Mouse (Mus musculus): ENCODE data around the gene Sdsl.
A peak's percentile ranks its signal among the peaks of the same experiment; 100 is the strongest.
"Not testable (repeated sequence)": the region's sequence is repeated elsewhere in the genome, so short reads cannot be mapped to it uniquely, and the experiment has no call there.

The Sdsl gene

GRCm38 (mm10) chr5:120472770-120473169, at the start of gene Sdsl:
Sdsl (minus strand) TSS chr5:120472810.
- DNase-seq (ENCODE audit: extremely low spot score, low read depth, low spot score): no peak

- no peak for DNase-seq (ENCODE audit: extremely low spot score, low read depth, low spot score)
Observed at GRCm38 (mm10) chr5:120517552-120517951, 44.9 kb upstream of the Sdsl start.

DNA sequence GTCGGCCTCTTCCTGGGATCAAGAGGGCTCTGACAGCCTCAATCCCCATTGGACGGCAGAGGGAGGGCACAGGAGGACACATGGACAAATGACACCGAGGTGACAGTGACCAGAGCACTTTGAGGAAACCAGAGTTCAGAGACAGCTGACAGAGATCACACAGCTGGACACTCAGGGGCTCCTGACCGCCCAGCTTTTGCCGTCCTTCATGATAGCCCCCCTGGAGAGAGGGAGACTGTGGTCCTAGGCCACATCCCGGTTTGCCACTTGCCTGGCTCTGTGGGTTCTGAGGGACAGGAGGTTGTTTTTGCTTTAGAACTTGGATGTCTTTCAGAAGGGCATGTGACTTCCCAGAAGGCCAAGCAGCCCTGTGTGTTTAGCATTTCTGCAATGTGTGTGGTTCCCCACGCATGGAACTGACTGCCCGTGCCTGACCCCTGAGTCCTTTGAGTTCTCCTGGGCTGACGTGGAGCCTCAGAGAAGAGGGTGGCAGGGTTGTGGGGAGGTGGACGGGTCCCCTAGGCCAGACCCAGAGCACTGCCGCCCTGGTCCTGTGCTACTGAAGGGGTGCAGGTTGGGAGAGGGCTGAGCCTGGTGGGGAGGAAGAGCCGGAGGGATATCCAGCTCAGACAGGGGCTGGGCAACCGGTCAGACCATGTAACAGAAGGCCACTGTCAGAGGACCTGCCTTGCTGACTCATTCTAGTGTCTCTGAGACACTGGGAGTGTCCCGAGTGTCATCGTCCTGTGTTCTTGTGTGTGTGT, 43.8 kb upstream of the Sdsl start:
- no peak for DNase-seq (ENCODE audit: extremely low spot score, low read depth, low spot score)

DNA sequence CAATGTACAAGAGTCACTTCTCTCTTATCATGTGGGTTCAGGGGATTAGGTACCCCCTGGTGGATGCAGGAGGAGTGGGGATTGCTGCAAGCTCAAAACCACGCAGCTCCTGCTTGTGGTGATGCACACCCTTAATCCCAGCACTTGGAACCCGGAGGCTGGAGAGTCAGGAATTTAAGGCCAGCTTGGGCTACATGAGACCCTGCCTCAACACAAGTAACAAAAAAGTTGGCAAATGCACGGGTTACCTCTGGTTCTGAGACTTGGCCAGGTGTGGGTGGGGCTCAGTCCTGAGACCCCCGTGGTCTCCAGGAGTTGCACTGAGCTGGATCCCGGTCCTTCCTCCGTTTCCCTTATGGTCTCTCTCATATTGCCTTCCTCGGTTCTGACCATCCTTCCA, 42.8 kb upstream of the Sdsl start:
- DNase-seq (ENCODE audit: extremely low spot score, low read depth, low spot score): no peak

DNA sequence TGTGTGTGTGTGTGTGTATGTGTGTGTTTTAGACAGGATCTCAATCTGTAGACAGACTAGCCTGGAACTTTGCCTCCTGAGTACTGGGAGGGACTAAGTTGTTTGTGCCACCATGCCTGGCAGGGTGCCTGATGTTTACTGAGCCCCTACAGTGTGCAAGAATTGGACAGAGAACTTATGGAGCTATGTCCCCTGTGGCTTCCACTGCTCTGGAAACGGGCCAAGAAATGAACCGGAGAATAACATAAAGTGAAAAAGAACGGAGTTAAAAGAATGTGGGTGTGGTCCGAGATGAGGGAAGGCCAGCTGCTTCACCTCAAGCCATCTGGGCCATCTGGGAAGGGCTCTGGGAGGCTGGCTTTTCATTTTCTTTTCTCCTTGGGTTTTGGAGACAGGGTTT, 42.1 kb upstream of the Sdsl start:
- no peak for DNase-seq (ENCODE audit: extremely low spot score, low read depth, low spot score)

GRCm38 (mm10) chr5:120514031-120514677, 41.5 kb upstream of the Sdsl start:
- no peak for DNase-seq (ENCODE audit: extremely low spot score, low read depth, low spot score)

DNA sequence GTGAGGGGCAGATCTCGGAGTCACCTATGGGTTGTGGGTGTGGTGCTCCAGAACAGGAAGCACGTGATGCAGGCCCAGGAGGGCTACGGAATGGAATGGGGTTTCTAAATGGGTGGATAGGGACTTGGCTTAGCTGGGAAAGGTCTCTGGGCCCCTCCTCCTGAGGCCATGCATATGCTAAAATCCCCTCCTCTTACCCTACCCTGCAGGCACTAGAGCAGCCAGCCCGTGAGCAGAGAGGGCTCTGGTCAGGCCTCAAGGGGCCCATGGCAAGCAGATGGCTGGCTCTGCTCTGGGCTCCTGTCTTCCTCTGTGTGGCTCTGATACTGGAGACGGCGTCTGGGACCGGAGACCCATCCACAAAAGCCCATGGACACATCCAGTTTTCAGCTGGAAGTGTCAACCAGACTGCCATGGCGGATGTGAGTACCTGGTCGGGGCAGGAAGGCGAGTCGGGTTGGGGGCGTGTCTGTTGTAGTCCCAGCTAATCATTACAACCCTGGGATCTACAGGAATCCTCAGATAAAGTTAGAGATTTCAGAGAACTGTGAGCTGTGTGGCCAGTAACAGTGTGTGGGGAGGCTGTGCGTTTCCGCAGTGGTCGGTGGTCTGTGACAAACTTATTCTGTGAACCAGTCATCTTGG, 40.4 kb upstream of the Sdsl start:
- DNase-seq (ENCODE audit: extremely low spot score, low read depth, low spot score): no peak

DNA sequence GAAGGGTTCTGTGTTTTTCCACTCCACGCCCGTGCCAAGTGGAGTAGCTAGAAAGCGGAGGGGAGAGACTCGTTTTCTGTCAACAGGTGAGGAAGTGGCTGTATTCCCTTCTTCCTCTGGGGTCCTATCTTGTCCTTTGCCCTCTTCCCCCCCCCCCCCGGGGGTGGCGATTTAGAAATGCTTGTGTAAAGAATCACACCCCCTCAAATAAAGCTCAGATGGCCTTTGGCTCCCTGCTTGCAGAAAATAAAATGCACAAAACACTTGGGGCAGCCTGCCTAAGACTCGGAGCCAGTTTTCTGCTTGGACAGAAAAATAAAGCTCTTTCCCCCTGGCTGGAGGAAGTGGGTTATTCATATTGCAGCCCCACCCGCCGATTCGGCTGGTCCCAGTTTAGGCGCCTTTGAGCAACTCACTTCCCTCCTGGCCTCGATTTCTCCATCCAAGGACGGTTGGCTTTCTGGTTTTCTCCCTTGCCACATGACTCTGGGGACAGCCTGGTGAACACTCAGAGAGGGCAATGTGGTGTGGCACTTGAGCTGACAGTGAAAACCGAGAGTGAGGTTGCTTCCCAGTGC, 39.1 kb upstream of the Sdsl start:
- no peak for DNase-seq (ENCODE audit: extremely low spot score, low read depth, low spot score)

GRCm38 (mm10) chr5:120510982-120511642, 38.5 kb upstream of the Sdsl start, which contains the start of gene Slc8b1:
Slc8b1 (plus strand) TSS chr5:120511168.
- peak; percentile 73 for DNase-seq (ENCODE audit: extremely low spot score, low read depth, low spot score)

DNA sequence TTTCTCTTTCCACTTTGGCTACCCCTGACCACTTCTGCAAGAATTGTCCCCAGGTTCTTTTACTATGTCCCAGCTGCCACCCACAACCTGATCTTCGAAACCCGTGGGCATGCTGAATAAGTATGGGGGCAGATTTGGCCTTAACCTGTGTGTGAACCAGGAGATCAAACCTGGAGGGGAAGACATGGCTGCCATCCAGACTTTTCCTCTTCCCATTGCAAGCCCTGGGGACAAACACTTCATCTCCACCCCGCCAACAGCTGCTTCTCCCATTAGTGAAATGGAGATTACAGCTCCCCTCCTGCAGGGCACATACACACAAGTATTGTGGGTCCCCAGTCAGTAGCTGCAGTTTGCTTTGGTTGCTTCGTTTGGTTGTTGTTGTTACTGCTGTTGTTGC, 34.7 kb upstream of the Sdsl start:
- DNase-seq (ENCODE audit: extremely low spot score, low read depth, low spot score): no peak

GRCm38 (mm10) chr5:120506490-120506889, 33.9 kb upstream of the Sdsl start:
- no peak for DNase-seq (ENCODE audit: extremely low spot score, low read depth, low spot score)

DNA sequence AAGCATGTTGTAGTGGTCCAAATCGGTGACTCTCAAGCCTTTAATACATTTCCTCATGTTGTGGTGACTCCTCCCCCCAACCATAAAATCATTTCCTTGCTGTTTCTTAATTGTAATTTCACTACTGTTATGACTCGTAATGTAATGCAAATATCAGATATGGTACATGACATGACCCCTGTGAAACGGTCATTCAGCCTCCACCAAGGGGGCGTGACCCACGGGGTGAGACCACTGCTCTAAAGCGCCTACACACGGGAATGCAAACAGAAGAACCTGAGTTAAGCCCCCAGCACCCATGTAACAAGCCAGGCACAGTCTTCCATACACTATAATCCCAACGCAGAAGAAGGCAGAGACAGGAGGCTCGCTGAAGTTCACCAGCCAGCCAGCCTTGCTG, 33.2 kb upstream of the Sdsl start:
- no peak for DNase-seq (ENCODE audit: extremely low spot score, low read depth, low spot score)

DNA sequence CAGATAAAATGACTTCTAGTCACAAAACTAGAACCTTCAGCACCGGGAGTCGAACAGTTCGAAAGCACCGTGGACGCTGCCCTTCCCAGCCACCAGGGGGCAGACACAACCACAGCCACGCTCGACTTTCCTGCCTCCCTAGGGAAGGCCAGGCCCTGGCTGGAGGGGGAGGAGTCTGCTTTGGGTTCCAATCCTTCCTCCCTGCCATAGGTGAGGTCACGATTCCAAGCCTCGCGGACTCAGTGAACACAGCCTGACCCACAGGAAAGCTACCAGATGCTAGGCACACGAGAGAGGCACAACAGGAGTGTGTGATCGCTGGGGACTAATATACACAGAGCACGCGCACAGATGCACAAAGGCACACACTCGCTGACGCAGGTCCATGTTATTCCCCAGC, 32.8 kb upstream of the Sdsl start:
- peak; percentile 39 for DNase-seq (ENCODE audit: extremely low spot score, low read depth, low spot score)

GRCm38 (mm10) chr5:120503144-120503795, 30.7 kb upstream of the Sdsl start, which contains the start of gene Plbd2:
Plbd2 (minus strand) TSS chr5:120503625.
- peak; percentile 31 for DNase-seq (ENCODE audit: extremely low spot score, low read depth, low spot score)

DNA sequence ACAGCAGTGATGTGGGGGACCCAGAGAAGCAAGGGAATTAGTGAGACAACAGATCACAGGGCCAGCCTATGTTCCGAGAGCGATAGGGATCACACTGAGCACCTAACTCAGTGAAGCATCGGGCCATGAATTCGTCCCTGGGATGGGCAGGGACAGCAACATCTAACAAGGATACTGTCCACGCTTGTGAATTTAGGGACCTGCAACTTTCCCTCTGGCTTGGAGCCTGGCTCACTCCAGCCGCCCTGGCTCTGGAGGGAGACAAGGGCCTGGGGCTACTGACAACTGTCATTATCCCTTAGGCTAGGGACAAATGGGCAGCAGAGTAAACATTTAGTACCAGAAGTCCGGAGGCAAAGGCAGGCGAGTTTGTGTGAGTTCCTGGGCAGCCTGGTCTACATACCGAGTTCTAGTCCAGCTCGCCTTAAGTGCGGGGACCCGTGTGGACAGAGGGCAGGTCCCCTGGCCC, 30.1 kb upstream of the Sdsl start:
- DNase-seq (ENCODE audit: extremely low spot score, low read depth, low spot score): no peak

- DNase-seq (ENCODE audit: extremely low spot score, low read depth, low spot score): no peak
Observed at GRCm38 (mm10) chr5:120502147-120502621, 29.6 kb upstream of the Sdsl start.

DNA sequence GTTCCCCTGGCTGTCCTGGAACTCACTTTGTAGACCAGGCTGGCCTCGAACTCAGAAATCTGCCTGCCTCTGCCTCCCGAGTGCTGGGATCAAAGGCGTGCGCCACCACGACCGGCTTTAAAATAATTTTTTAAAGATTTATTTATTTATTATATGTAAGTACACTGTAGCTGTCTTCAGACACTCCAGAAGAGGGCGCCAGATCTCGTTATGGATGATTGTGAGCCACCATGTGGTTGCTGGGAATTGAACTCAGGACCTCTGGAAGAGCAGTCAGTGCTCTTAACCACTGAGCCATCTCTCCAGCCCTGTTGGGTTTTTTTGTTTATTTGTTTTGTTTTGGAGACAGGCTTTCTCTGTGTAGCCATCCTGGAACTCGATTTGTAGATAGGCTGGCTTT, 28.0 kb upstream of the Sdsl start:
- not testable (repeated sequence) for DNase-seq (ENCODE audit: extremely low spot score, low read depth, low spot score)

DNA sequence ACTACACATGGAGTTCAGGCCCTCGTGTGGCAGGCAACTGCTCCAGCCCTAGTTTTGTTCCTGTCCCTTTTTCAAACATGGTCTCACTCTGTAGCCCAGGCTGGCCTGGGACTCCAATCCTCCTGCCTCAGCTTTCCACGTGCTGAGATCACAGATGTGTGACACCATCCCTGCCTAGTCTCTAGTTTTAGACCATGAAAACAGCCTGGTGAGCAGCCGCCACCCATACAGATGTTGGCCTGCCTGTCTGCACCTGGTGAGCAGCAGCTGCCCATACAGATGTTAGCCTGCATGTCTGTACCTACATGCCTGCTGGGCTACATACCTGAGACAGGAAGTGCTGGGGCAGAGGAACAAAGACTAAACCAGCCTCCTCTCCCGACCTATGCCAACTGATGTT, 26.6 kb upstream of the Sdsl start:
- no peak for DNase-seq (ENCODE audit: extremely low spot score, low read depth, low spot score)

DNA sequence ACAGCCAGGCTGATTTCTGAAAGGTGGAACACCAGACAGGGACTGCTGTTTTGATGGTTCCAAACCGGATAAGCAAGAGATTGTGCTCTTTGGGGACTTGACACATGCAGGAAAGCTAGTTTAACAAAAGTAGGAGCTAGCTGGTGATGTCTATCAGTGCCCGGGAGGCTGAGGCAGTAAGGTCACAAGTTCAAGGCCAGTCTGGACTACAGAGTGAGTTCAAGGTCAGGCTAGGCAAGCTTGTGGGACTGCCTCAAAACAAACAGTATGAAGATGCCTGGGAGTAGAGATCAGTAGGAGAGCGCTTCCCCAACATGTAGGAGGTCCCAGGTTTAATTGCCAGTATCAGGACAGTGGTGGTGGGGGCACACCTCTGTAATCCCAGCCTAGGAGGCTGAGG, 24.5 kb upstream of the Sdsl start:
- DNase-seq (ENCODE audit: extremely low spot score, low read depth, low spot score): no peak

- DNase-seq (ENCODE audit: extremely low spot score, low read depth, low spot score): no peak
Observed at GRCm38 (mm10) chr5:120495703-120496226, 23.2 kb upstream of the Sdsl start.

Data from hindlimb bud, embryonic 11.5 days (tissue).